Mouse (Mus musculus) small intestine, adult 2 months (tissue): ENCODE measurements at regions not wholly inside any gene's neighbourhood (a gene's known extent, or its start where the extent isn't known, plus 50 kb on each side); places are given as distances from the start of the nearest gene placed in this dataset.

Source experiments
- CTCF ChIP-seq: fragments of 200-500 bp; IDR thresholded peaks from 2 replicates; pipeline ENCODE4 v1.5.1; 2012; ENCODE audit warnings: low read depth, mild to moderate bottlenecking, control low read depth, inconsistent platforms, low read length, moderate library complexity, mixed read lengths; ENCODE audit not compliant: insufficient replicate concordance, insufficient read length; ENCODE audit errors: extremely low read depth
- POLR2A ChIP-seq: fragments of 200-500 bp; IDR thresholded peaks from 2 replicates; pipeline ENCODE4 v1.6.1; 2012; ENCODE audit warnings: low read depth, mild to moderate bottlenecking, control low read depth, inconsistent platforms, low read length, moderate library complexity

GRCm38 (mm10) chr2:178545601-178546352 lies 115.4 kb downstream of the Cdh26 start:
- TF ChIP-seq POLR2A, result no peak
- TF ChIP-seq CTCF, result no peak
